Mouse (Mus musculus): ENCODE data around the gene Ift46.
"Not testable (repeated sequence)": the region's sequence is repeated elsewhere in the genome, so short reads cannot be mapped to it uniquely, and the experiment has no call there.

Gene Ift46

GRCm38 (mm10) chr9:44735886-44736285 is 31.8 kb upstream of the Ift46 start:
- no peak for DNase-seq (ENCODE audit: low spot score in 2 of 2)

DNA sequence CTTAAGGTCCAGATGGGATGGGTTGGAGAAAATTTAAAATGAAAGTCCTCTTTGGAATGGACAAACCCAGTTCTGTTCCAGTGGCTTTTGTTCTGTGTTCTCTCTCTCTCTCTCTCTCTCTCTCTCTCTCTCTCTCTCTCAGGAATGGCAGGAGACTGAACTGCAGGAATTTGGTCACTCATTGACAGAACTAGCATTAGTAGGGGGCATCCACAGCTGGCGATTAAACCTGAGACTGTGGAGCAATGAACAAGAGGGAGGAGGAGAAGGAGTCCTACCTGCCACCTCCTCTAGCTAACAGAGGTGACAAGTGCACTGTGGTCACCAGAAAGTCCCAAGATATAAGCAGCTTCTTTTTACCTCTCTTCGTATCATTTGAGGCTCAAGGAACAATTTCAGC is 31.4 kb upstream of the Ift46 start:
- DNase-seq (ENCODE audit: low spot score in 2 of 2), result no peak

- DNase-seq (ENCODE audit: low spot score in 2 of 2), result no peak
Measured at GRCm38 (mm10) chr9:44737240-44737949, 30.3 kb upstream of the Ift46 start.

DNA sequence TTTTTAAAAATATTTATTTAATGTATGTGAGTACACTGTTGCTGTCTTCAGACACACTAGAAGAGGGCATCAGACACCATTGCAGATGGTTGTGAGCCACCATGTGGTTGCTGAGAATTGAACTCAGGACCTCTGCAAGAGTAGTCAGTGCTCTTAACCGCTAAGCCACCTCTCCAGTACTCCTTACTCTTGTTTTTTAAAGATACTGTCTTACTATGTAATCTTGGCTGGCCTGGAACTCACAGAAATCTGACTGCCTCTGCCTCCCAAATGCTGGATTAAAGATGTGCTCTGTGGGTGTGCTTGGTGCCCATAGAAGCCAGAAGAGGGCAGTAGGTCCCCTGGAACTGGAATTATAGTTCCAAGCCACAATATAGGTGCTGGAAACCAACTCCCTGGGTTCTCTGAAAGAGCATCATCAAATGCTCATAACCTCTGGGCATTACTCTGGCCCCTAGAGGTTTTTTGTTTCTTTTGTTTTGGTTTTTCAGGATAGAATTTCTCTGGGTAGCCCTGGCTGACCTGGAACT is 27.0 kb upstream of the Ift46 start:
- DNase-seq (ENCODE audit: low spot score in 2 of 2), result no peak

DNA sequence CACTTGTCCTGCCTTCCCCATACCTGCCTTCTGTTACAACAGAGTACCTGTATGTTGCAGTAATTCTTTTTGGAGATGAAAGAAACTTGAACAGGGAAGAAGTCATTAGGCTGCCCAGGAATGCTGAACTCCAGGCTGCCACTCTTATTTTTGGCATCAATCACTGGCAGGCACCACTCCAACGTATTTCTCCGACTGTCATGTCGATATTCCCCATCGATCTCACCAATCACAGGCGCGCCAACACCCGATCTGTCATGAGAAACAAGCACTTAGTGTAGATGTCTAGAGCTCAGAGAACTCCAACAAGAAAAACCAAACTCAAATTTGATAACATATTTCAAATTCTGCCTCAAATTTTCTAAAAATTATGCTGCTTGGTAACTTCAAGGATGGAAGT is 22.3 kb upstream of the Ift46 start:
- no peak for DNase-seq (ENCODE audit: low spot score in 2 of 2)

GRCm38 (mm10) chr9:44746666-44747065 is 21.0 kb upstream of the Ift46 start:
- DNase-seq (ENCODE audit: low spot score in 2 of 2), result no peak

- DNase-seq (ENCODE audit: low spot score in 2 of 2), result no peak
Measured at GRCm38 (mm10) chr9:44747341-44747740, 20.4 kb upstream of the Ift46 start.

DNA sequence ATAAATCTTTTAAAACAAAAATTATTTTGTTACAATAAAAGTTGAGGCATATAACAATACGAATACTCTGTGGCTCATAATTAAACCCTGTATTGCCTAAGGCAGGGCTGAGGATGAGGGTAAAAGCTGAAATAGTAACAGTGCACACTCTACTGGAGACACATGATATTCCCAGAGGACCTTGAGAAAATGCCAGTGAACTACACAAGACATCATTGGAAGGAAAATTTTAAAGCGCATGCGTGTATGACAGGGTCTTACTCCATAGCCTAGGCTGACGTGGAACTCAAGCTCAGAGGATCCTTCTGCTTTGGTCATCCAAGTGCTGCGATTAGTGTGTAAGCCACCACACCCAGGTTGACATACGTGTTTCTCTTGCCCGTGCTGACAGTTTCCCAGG is 19.2 kb upstream of the Ift46 start:
- DNase-seq (ENCODE audit: low spot score in 2 of 2), result no peak

DNA sequence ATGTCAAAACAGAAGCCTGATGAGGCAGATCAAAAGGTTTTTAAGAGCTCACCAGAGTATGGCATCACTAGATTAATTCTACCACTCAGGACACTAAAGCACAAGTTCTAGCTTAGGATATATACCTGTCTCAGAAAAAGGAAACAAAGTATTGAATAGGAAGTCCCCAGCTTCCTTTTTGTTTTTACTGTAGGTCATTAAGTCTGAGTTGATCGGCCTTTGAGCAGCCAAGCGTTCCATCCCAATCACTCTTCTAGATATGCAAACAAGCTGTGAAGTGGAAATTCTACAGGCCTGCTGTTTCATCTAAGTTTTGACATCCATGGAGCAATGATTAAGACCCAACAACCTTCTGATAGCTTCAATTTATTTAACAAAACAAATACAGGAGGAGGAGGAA is 6.8 kb upstream of the Ift46 start:
- no peak for DNase-seq (ENCODE audit: low spot score in 2 of 2)

DNA sequence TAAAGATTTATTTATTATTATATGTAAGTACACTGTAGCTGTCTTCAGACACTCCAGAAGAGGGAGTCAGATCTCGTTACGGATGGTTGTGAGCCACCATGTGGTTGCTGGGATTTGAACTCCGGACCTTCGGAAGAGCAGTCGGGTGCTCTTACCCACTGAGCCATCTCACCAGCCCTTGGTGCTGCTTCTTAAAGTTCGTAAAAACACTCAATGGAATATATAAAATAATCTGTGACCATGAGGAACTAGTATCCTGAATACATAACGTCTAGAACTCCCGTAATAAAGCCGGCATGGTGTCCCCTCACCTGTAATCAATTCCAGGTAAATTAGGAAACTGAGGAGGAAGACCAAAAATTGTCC is 304 bp downstream of the Ift46 start:
- DNase-seq (ENCODE audit: low spot score in 2 of 2), result not testable (repeated sequence)

- no peak for DNase-seq (ENCODE audit: low spot score in 2 of 2)
Measured at GRCm38 (mm10) chr9:44771376-44771775, 3.7 kb downstream of the Ift46 start.

DNA sequence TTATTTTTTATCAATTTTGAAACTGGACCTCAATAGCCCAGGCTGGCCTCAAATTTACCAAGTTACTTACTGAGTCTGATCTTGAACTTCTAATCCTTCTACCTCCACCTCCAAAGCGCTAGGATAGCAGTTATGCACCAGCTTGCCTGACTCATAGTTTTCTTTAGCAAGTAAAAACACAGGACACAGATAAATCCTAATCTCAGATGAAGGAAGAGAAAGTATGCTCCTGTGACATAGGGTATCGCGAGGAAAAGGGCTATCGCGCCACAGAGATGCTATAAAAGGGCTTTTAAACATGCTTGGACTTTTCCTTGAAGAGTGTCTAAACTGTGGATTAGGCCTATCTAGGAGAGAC is 4.7 kb downstream of the Ift46 start:
- no peak for DNase-seq (ENCODE audit: low spot score in 2 of 2)

GRCm38 (mm10) chr9:44772750-44773651 is 5.3 kb downstream of the Ift46 start:
- DNase-seq (ENCODE audit: low spot score in 2 of 2), result peak; percentile 82 to 97

DNA sequence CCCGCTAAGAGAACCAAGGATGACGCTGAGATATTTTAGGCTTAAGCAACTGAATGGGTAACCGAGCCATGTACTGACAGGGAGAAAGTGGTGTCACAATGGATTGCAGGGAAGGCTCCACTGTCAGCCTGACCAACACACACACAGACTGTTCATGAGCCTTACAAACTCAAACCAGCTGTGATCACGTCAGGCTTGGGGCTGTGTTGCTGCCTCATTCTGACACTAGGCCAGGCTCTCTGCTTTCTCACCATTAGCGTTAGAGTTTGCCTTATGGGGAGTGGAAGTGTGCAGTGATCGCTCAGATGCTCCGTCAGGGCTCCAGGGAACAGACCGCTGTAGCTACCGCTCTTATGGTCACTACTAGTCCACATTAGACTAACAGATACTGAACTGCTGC is 25.1 kb downstream of the Ift46 start:
- no peak for DNase-seq (ENCODE audit: low spot score in 2 of 2)

DNA sequence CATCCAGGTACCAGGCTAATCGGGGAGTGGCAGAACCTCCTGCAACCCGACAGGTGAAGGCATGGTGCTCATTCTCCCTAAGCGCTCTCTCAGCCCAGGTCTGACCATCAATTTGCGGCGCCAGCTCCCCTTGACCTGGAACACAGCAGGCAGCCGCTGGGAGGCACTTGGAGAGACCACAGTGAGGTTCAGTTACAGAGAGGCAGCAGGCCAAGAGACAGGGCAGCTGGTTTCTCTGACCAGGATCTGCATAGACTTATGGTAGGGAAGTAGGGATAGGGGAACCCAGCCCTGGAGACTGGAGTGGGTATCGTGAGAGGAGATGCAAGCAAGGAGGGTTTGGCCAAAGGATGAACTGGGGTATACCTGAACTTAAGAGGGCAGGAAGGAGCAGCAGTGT is 30.6 kb downstream of the Ift46 start:
- DNase-seq (ENCODE audit: low spot score in 2 of 2), result no peak

DNA sequence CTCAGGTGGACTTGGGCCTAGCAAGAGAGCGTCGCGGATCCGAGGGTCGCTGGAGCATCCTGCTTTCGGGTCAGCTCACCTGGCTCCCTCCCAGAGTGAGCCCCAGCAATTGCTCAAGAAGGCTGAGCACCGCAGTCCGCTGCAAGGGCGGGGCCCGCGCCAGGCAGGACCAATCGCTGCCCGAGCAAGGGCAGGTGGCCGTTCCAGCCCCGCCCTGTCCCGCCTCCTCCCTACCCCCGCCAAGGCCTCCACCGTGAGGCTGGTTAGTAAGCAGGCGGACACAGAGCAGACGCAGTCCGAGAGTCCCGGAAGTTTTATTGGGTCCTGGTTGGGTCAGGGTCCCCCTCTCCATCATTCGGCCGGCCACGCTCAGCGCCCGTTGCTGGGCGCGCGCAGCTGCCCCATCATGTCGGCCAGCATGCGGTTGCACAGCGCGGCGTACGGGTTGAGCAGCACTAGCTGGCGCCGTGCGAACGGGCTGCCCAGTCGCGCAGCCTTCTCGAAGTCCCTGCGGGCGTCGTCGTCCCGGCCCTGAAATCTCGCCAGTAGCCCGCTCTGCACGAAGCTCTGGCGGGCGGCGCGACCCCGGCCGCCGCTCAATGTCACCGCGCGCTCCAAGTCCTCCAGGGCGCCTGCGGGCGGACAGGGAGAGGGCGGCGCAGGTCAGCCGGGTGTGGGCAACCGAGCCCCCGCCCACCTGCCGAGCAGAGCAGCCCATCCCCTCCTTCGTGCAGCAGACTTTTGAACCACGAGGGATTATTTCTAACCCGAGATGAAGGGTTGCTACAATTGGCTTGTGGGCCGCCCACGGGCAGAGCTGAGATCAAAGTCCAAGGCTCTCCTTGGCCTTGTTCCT is 31.6 kb downstream of the Ift46 start, which contains the start of gene Tmem25:
Gene Tmem25 (minus strand): TSS at position 206 of the 856 bp plus-strand sequence.
- peak; percentile 62 to 88 for DNase-seq (ENCODE audit: low spot score in 2 of 2)

DNA sequence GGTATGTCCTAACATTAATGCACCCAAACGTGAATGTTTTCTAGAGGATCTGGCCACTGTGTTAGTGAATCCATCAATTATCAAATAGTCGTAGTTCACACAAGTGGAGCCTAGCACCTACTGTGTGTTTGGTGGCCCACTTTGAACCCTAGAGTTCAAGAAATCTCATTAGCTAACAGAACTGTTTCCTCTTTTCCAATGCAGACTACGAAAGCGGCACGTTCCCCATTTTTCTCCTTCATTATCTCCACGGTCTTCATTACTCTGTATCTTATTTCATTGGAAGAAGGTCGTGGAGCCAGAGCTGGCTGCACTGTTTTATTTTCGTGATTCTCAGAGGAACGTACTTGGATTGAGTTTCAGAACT is 32.2 kb downstream of the Ift46 start:
- DNase-seq (ENCODE audit: low spot score in 2 of 2), result no peak

- no peak for DNase-seq (ENCODE audit: low spot score in 2 of 2)
Measured at GRCm38 (mm10) chr9:44801669-44802068, 34.0 kb downstream of the Ift46 start.

- no peak for DNase-seq (ENCODE audit: low spot score in 2 of 2)
Measured at GRCm38 (mm10) chr9:44802808-44803450, 35.2 kb downstream of the Ift46 start, which contains the start of gene Ttc36. Gene Ttc36, minus strand, starts transcription at chr9:44803072.

GRCm38 (mm10) chr9:44804678-44805077 is 37.0 kb downstream of the Ift46 start:
- DNase-seq (ENCODE audit: low spot score in 2 of 2), result no peak

DNA sequence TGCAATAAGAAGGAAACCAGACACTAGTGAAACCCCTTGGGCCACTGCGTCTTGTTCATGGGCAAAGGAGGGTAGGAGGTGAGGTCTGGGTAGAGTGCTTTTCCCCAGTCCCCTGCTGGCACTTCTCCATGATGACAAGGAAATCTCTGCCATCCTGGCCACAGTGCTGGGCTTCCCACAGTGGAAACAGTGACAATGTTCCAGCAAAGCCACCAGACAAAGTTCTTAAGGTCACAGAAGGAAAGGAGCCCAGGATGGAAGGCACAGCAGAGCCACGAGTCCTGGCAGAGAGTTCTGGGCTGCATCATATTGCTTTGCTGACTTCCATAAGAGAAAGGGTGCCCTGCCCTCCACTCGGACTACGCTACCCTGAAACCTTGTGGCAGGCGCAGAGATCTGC is 37.8 kb downstream of the Ift46 start:
- DNase-seq (ENCODE audit: low spot score in 2 of 2), result no peak

Measured in left cerebral cortex, adult 9 months (tissue).